ENCODE assay signal across 8 mouse cellular contexts in the genomic region with DNA sequence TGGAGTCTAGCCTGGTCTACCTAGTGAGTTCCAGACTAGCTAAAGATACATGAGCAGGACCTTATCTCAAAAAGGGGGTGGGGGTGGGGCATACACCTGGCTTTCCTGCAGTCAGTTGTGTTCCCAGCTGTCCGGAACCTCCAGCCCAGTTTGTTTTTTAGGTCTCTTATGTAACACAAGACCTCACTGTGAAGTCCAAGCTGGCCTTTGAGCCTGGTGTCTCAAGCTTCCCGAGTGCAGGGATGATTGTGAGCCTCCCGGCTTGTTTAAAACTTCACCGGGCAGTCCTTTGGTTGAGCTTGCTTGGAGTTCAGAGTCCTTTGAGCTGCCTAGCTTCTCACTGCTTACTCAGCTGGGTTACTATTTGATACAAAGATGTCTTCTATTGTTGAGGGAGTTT. TPM values are rescaled to one million over a fixed set of nuclear protein-coding genes. Genes with fewer than 3 reads are reported as not detected.
DNase-seq lines count a peak whose midpoint lies in the region; ATAC-seq and TF ChIP-seq lines count a peak whose summit lies in the region.

No protein-coding gene starts in this region.

- no peaks in the 10 kb centered on the region for H3K27me3 ChIP-seq in megakaryocyte, embryonic 14.5 days (replicated peaks)
- H3K27me3 ChIP-seq in forebrain, embryonic 15.5 days, result no peaks in the 10 kb centered on the region
- no peaks in the 10 kb centered on the region for H3K27me3 ChIP-seq in kidney, postnatal 0 days (ENCODE audit: insufficient read depth, low read length)
- H3K27me3 ChIP-seq in neural tube, embryonic 12.5 days (replicated peaks), result no peaks in the 10 kb centered on the region

- intact Hi-C loops in left cerebral cortex, postnatal 25 days (cut with DNase I), result no loop called here

- TF ChIP-seq CTCF in kidney, postnatal 0 days (IDR thresholded peaks at IDR 0.05; ENCODE audit: low read depth), result no peak

- 24% methylated on average over 4 of the region's 4 CpGs for WGBS in forebrain, embryonic 15.5 days
- 6% methylated on average over 4 of the region's 4 CpGs for WGBS in kidney, postnatal 0 days
- WGBS in neural tube, embryonic 12.5 days, result 46% methylated on average over 4 of the region's 4 CpGs

- H3K9ac ChIP-seq in forebrain, embryonic 15.5 days (replicated peaks), result peak overlapping the region; percentile 96
- peak overlapping the region; percentile 83 for H3K9ac ChIP-seq in kidney, postnatal 0 days (ENCODE audit: low read depth, low read length)
- peak overlapping the region; percentile 96 for H3K9ac ChIP-seq in neural tube, embryonic 12.5 days

- H3K9me3 ChIP-seq in megakaryocyte, embryonic 14.5 days, result no peaks in the 10 kb centered on the region
- no peaks in the 10 kb centered on the region for H3K9me3 ChIP-seq in forebrain, embryonic 15.5 days
- no peaks in the 10 kb centered on the region for H3K9me3 ChIP-seq in kidney, postnatal 0 days (replicated peaks; ENCODE audit: low read length)
- H3K9me3 ChIP-seq in neural tube, embryonic 12.5 days, result no peaks in the 10 kb centered on the region

- peaks cover 46% of the 10 kb centered on the region for H3K4me1 ChIP-seq in megakaryocyte, embryonic 14.5 days
- H3K4me1 ChIP-seq in forebrain, embryonic 15.5 days, result peaks cover 62% of the 10 kb centered on the region
- peaks cover 6% of the 10 kb centered on the region for H3K4me1 ChIP-seq in kidney, postnatal 0 days (replicated peaks; ENCODE audit: insufficient read depth, low read length)
- H3K4me1 ChIP-seq in neural tube, embryonic 12.5 days, result peaks cover 45% of the 10 kb centered on the region

- H3K4me2 ChIP-seq in forebrain, embryonic 15.5 days (replicated peaks), result peak overlapping the region; percentile 95
- peak overlapping the region; percentile 95 for H3K4me2 ChIP-seq in kidney, postnatal 0 days (ENCODE audit: low read length)
- H3K4me2 ChIP-seq in neural tube, embryonic 12.5 days (replicated peaks), result peak overlapping the region; percentile 99

- no peak overlapping the region for H3K27ac ChIP-seq in forebrain, embryonic 15.5 days (replicated peaks)
- no peak overlapping the region for H3K27ac ChIP-seq in kidney, postnatal 0 days
- no peak overlapping the region for H3K27ac ChIP-seq in neural tube, embryonic 12.5 days

- peak overlapping the region; percentile 98 for H3K4me3 ChIP-seq in megakaryocyte, embryonic 14.5 days (replicated peaks)
- H3K4me3 ChIP-seq in forebrain, embryonic 15.5 days, result peak overlapping the region; percentile 95
- peak overlapping the region; percentile 96 for H3K4me3 ChIP-seq in kidney, postnatal 0 days (replicated peaks; ENCODE audit: low read depth, low read length)
- H3K4me3 ChIP-seq in neural tube, embryonic 12.5 days, result peak overlapping the region; percentile 97

- H3K36me3 ChIP-seq in megakaryocyte, embryonic 14.5 days (replicated peaks; ENCODE audit: low read length), result peaks cover 62% of the 10 kb centered on the region
- peaks cover 24% of the 10 kb centered on the region for H3K36me3 ChIP-seq in forebrain, embryonic 15.5 days
- H3K36me3 ChIP-seq in kidney, postnatal 0 days (ENCODE audit: insufficient read depth, low read length), result peaks cover 22% of the 10 kb centered on the region
- peaks cover 26% of the 10 kb centered on the region for H3K36me3 ChIP-seq in neural tube, embryonic 12.5 days

- DNase-seq in kidney, postnatal 0 days (ENCODE audit: low spot score), result no peak
- DNase-seq in left cerebral cortex, postnatal 25 days (ENCODE audit: low spot score in 2 of 2), result no peak
- DNase-seq in embryo, embryonic 11 days, result no peak

- no peak for ATAC-seq in megakaryocyte, adult 5-6 weeks (ENCODE audit: poor library complexity, severe bottlenecking)
- ATAC-seq in forebrain, embryonic 15.5 days (replicated peaks), result no peak
- no peak for ATAC-seq in kidney, postnatal 0 days (replicated peaks; ENCODE audit: low FRiP score, low read depth)
- no peak for ATAC-seq in neural tube, embryonic 12.5 days (ENCODE audit: low FRiP score, low read depth)
- ATAC-seq in megakaryocyte-erythroid progenitor cell, adult 5-6 weeks (replicated peaks; ENCODE audit: low FRiP score, low TSS enrichment, poor library complexity, severe bottlenecking), result no peak

RNA-seq across cellular contexts. Expression of a gene that starts 3.1 kb away (rescaled TPM):
- polyA plus RNA-seq in megakaryocyte, embryonic 14.5 days (2012; ENCODE audit: insufficient read depth, low replicate concordance), result 6.7 and 8.7 TPM in 2 replicates
- 68.0 and 75.8 TPM in 2 replicates for total RNA-seq in megakaryocyte, adult 5-6 weeks (2015)
- 124 and 135 TPM in 2 replicates for total RNA-seq in megakaryocyte, adult 5-6 weeks (2017)
- 31.8 and 32.0 TPM in 2 replicates for polyA plus RNA-seq in forebrain, embryonic 15.5 days (2015; fragmentation: Nextera tagmentation; extraction: Ambion mirVana)
- 27.2 and 29.5 TPM in 2 replicates for polyA plus RNA-seq in kidney, postnatal 0 days (2015; fragmentation: Nextera tagmentation; extraction: Ambion mirVana)
- 43.3 and 45.8 TPM in 2 replicates for polyA plus RNA-seq in neural tube, embryonic 12.5 days (2016; fragmentation: Nextera tagmentation; extraction: Ambion mirVana)
- total RNA-seq in left cerebral cortex, postnatal 25 days (2021), result 10 to 100 TPM; 43.4 to 45.7 TPM
- total RNA-seq in megakaryocyte-erythroid progenitor cell, adult 5-6 weeks (2014; fragmentation: Nextera tagmentation), result 73.9 and 82.5 TPM in 2 replicates
- total RNA-seq in megakaryocyte-erythroid progenitor cell, adult 5-6 weeks (2017), result 116 TPM in 2 replicates

RNA-seq across cellular contexts. Expression of a gene that starts 29.9 kb away (rescaled TPM):
- 0.57 TPM in 1 of 2 replicates, not detected in the other for polyA plus RNA-seq in megakaryocyte, embryonic 14.5 days (2012; ENCODE audit: insufficient read depth, low replicate concordance)
- 0.11 and 0.21 TPM in 2 replicates for total RNA-seq in megakaryocyte, adult 5-6 weeks (2015)
- 0.15 and 0.33 TPM in 2 replicates for total RNA-seq in megakaryocyte, adult 5-6 weeks (2017)
- polyA plus RNA-seq in forebrain, embryonic 15.5 days (2015; fragmentation: Nextera tagmentation; extraction: Ambion mirVana), result 10.6 and 12.8 TPM in 2 replicates
- 8.1 and 8.8 TPM in 2 replicates for polyA plus RNA-seq in kidney, postnatal 0 days (2015; fragmentation: Nextera tagmentation; extraction: Ambion mirVana)
- polyA plus RNA-seq in neural tube, embryonic 12.5 days (2016; fragmentation: Nextera tagmentation; extraction: Ambion mirVana), result 28.4 and 29.4 TPM in 2 replicates
- 10 to 100 TPM; 72.2 to 84.2 TPM for total RNA-seq in left cerebral cortex, postnatal 25 days (2021)
- total RNA-seq in megakaryocyte-erythroid progenitor cell, adult 5-6 weeks (2014; fragmentation: Nextera tagmentation), result 15.7 and 18.6 TPM in 2 replicates
- 2.2 and 3.8 TPM in 2 replicates for total RNA-seq in megakaryocyte-erythroid progenitor cell, adult 5-6 weeks (2017)
